Mouse (Mus musculus) neural tube, embryonic 13.5 days (tissue): ENCODE data around the gene Wdr25. TPM values are rescaled to one million over a fixed set of nuclear protein-coding genes. Genes with fewer than 3 reads are reported as not detected.

Experiments used
- ATAC-seq: fragments of 200-750 bp; cut with Nextera tagmentation; 2 replicates; pipeline ENCODE4 v1.8.0; 2017; ENCODE audit warnings: low read depth, mild to moderate bottlenecking, moderate TSS enrichment, moderate library complexity
- H3K27ac ChIP-seq: fragments of 300-500 bp; sonication (generic); replicated peaks from 2 replicates; pipeline ENCODE4 v1.5.1; 2015; ENCODE audit warnings: moderate library complexity, mild to moderate bottlenecking, inconsistent platforms
- H3K27me3 ChIP-seq: fragments of 300-500 bp; sonication (generic); 2 replicates; pipeline ENCODE4 v1.6.1; 2015; ENCODE audit warnings: mild to moderate bottlenecking, inconsistent platforms
- H3K36me3 ChIP-seq: fragments of 300-500 bp; sonication (generic); 2 replicates; pipeline ENCODE4 v1.6.1; 2015; ENCODE audit warnings: mild to moderate bottlenecking, inconsistent platforms
- H3K4me1 ChIP-seq: fragments of 300-500 bp; sonication (generic); replicated peaks from 2 replicates; pipeline ENCODE4 v1.6.1; 2015; ENCODE audit warnings: inconsistent platforms
- H3K4me2 ChIP-seq: fragments of 300-500 bp; sonication (generic); 2 replicates; pipeline ENCODE4 v1.6.1; 2015; ENCODE audit warnings: inconsistent platforms, mild to moderate bottlenecking, moderate library complexity
- H3K4me3 ChIP-seq: fragments of 300-500 bp; sonication (generic); 2 replicates; pipeline ENCODE4 v1.5.1; 2015; ENCODE audit warnings: mild to moderate bottlenecking, inconsistent platforms
- H3K9ac ChIP-seq: fragments of 300-500 bp; sonication (generic); 2 replicates; pipeline ENCODE4 v1.6.1; 2015; ENCODE audit warnings: moderate library complexity, mild to moderate bottlenecking, inconsistent platforms
- H3K9me3 ChIP-seq: fragments of 300-500 bp; sonication (generic); 2 replicates; pipeline ENCODE4 v1.6.1; 2016; ENCODE audit warnings: inconsistent platforms
- WGBS: fragments of 180-500 bp; shearing (Covaris S2); methylation state at CpG from one replicate; pipeline ENCODE4 v1.1.7; 2015; 5-methylcytosine and 5-hydroxymethylcytosine counted together
- polyA plus RNA-seq: library from polyadenylated mRNA; unstranded; fragments of >200 nt; fragmentation: Nextera tagmentation; extraction: Ambion mirVana; gene quantifications from 2 replicates; pipeline ENCODE4 v1.2.1, GENCODE M21; 2015

Gene Wdr25
- polyA plus RNA-seq, 1 experiment from 2014 or later, result 6.5 TPM

- H3K9me3 ChIP-seq, result no peaks in the 10 kb centered on the region
- H3K27me3 ChIP-seq, result no peaks in the 10 kb centered on the region
- H3K36me3 ChIP-seq, result peaks cover 7% of the 10 kb centered on the region; the same call in 1 of the 2 replicates
- H3K4me1 ChIP-seq, result peaks cover 35% of the 10 kb centered on the region
- no peak overlapping the region for H3K9ac ChIP-seq
- no peak overlapping the region for H3K4me3 ChIP-seq
- ATAC-seq, result no peak
- no peak overlapping the region for H3K27ac ChIP-seq
- WGBS, result 66% methylated on average over 5 of the region's 5 CpGs
- H3K4me2 ChIP-seq, result no peak overlapping the region
These were observed 7.9 kb downstream of the Wdr25 start for GRCm38 (mm10) chr12:108901346-108901745.

- 18% methylated on average over 8 of the region's 8 CpGs for WGBS
- H3K36me3 ChIP-seq, result peaks cover 6% of the 10 kb centered on the region; the same call in 1 of the 2 replicates
- ATAC-seq, result peak; percentile 45; the same call in 1 of the 2 replicates
These were observed 9.5 kb downstream of the Wdr25 start for GRCm38 (mm10) chr12:108902940-108903339.

GRCm38 (mm10) chr12:108903600-108904275 is 10.3 kb downstream of the Wdr25 start:
- 0 out of 2 replicates have a peak, but pooled peaks have one; percentile 29 for ATAC-seq
- no peaks in the 10 kb centered on the region for H3K9me3 ChIP-seq
- 58% methylated on average over 8 of the region's 8 CpGs for WGBS
- H3K36me3 ChIP-seq, result no peaks in the 10 kb centered on the region
- no peaks in the 10 kb centered on the region for H3K27me3 ChIP-seq
- no peak overlapping the region for H3K4me2 ChIP-seq
- peaks cover 56% of the 10 kb centered on the region for H3K4me1 ChIP-seq
- H3K27ac ChIP-seq, result no peak overlapping the region; the same call in 1 of the 2 replicates
- H3K4me3 ChIP-seq, result no peak overlapping the region
- peak overlapping the region; percentile 47; the same call in 1 of the 2 replicates for H3K9ac ChIP-seq

More at GRCm38 (mm10) chr12:108902940-108903339, 9.5 kb downstream of the Wdr25 start:
- no peaks in the 10 kb centered on the region for H3K27me3 ChIP-seq
- H3K4me1 ChIP-seq, result peaks cover 48% of the 10 kb centered on the region
- no peaks in the 10 kb centered on the region for H3K9me3 ChIP-seq
- H3K4me2 ChIP-seq, result no peak overlapping the region
- no peak overlapping the region for H3K27ac ChIP-seq
- H3K4me3 ChIP-seq, result no peak overlapping the region
- no peak overlapping the region for H3K9ac ChIP-seq

- H3K27me3 ChIP-seq, result no peaks in the 10 kb centered on the region
- 25% methylated on average over 8 of the region's 8 CpGs for WGBS
- ATAC-seq, result no peak
- H3K4me2 ChIP-seq, result no peak overlapping the region
- no peaks in the 10 kb centered on the region for H3K9me3 ChIP-seq
- no peaks in the 10 kb centered on the region for H3K36me3 ChIP-seq
- H3K27ac ChIP-seq, result no peak overlapping the region; the same call in 1 of the 2 replicates
- H3K4me3 ChIP-seq, result no peak overlapping the region
- peaks cover 62% of the 10 kb centered on the region for H3K4me1 ChIP-seq
- peak overlapping the region; percentile 47; the same call in 1 of the 2 replicates for H3K9ac ChIP-seq
These were observed 10.8 kb downstream of the Wdr25 start for GRCm38 (mm10) chr12:108904276-108904653.

GRCm38 (mm10) chr12:108905620-108906302 is 12.3 kb downstream of the Wdr25 start:
- H3K4me1 ChIP-seq, result peaks cover 75% of the 10 kb centered on the region
- no peak overlapping the region for H3K4me3 ChIP-seq
- ATAC-seq, result peak; percentile 25; the same call in 1 of the 2 replicates
- H3K36me3 ChIP-seq, result no peaks in the 10 kb centered on the region
- no peaks in the 10 kb centered on the region for H3K27me3 ChIP-seq
- H3K9me3 ChIP-seq, result no peaks in the 10 kb centered on the region
- H3K9ac ChIP-seq, result peak overlapping the region; percentile 47; the same call in 1 of the 2 replicates
- no peak overlapping the region for H3K4me2 ChIP-seq
- WGBS, result 24% methylated on average over 14 of the region's 14 CpGs
- H3K27ac ChIP-seq, result peak overlapping the region; percentile 83

- WGBS, result 28% methylated on average over 12 of the region's 12 CpGs
These were observed 13.0 kb downstream of the Wdr25 start for GRCm38 (mm10) chr12:108906398-108906797.

GRCm38 (mm10) chr12:108909846-108910433 is 16.5 kb downstream of the Wdr25 start:
- H3K4me3 ChIP-seq, result no peak overlapping the region
- no peaks in the 10 kb centered on the region for H3K36me3 ChIP-seq
- no peaks in the 10 kb centered on the region for H3K9me3 ChIP-seq
- WGBS, result 81% methylated on average over 8 of the region's 8 CpGs
- H3K27me3 ChIP-seq, result no peaks in the 10 kb centered on the region
- H3K27ac ChIP-seq, result peak overlapping the region; percentile 70
- peaks cover 96% of the 10 kb centered on the region for H3K4me1 ChIP-seq
- no peak for ATAC-seq
- no peak overlapping the region for H3K4me2 ChIP-seq
- peak overlapping the region; percentile 49; the same call in 1 of the 2 replicates for H3K9ac ChIP-seq

More at GRCm38 (mm10) chr12:108906398-108906797, 13.0 kb downstream of the Wdr25 start:
- Histone ChIP-seq H3K27me3 (no peaks in the 10 kb centered on the region), H3K4me2 (0 out of 2 replicates have a peak overlapping the region, but pooled peaks have one; percentile 4), H3K4me1 (peaks cover 81% of the 10 kb centered on the region), H3K9me3 (no peaks in the 10 kb centered on the region), H3K4me3 (no peak overlapping the region), H3K9ac (0 out of 2 replicates have a peak overlapping the region, but pooled peaks have one; percentile 6), H3K27ac (peak overlapping the region; percentile 74), H3K36me3 (no peaks in the 10 kb centered on the region)
- ATAC-seq, result no peak; the same call in 1 of the 2 replicates

GRCm38 (mm10) chr12:108912442-108912841 is 19.0 kb downstream of the Wdr25 start:
- no peak for ATAC-seq
- Histone ChIP-seq H3K4me1 (peaks cover 96% of the 10 kb centered on the region), H3K4me3 (no peak overlapping the region), H3K36me3 (no peaks in the 10 kb centered on the region), H3K27ac (no peak overlapping the region), H3K9ac (no peak overlapping the region), H3K27me3 (no peaks in the 10 kb centered on the region), H3K4me2 (no peak overlapping the region), H3K9me3 (no peaks in the 10 kb centered on the region)
- WGBS, result 89% methylated on average over 2 of the region's 2 CpGs

GRCm38 (mm10) chr12:108914198-108914597 is 20.8 kb downstream of the Wdr25 start:
- Histone ChIP-seq H3K9me3 (no peaks in the 10 kb centered on the region), H3K4me2 (no peak overlapping the region), H3K27me3 (no peaks in the 10 kb centered on the region), H3K36me3 (no peaks in the 10 kb centered on the region), H3K4me3 (no peak overlapping the region), H3K4me1 (peaks cover 98% of the 10 kb centered on the region), H3K27ac (peak overlapping the region; percentile 81), H3K9ac (peak overlapping the region; percentile 39; the same call in 1 of the 2 replicates)
- 47% methylated on average over 3 of the region's 3 CpGs for WGBS
- ATAC-seq, result 0 out of 2 replicates have a peak, but pooled peaks have one; percentile 4

GRCm38 (mm10) chr12:108914709-108915340 is 21.4 kb downstream of the Wdr25 start:
- ATAC-seq, result 0 out of 2 replicates have a peak, but pooled peaks have one; percentile 27
- Histone ChIP-seq H3K9ac (peak overlapping the region; percentile 39; the same call in 1 of the 2 replicates), H3K4me3 (no peak overlapping the region), H3K4me2 (no peak overlapping the region), H3K4me1 (peaks cover 97% of the 10 kb centered on the region), H3K36me3 (no peaks in the 10 kb centered on the region), H3K27ac (peak overlapping the region; percentile 81), H3K27me3 (no peaks in the 10 kb centered on the region), H3K9me3 (no peaks in the 10 kb centered on the region)
- 16% methylated on average over 12 of the region's 12 CpGs for WGBS

GRCm38 (mm10) chr12:108915893-108916292 is 22.5 kb downstream of the Wdr25 start:
- H3K36me3 ChIP-seq, result no peaks in the 10 kb centered on the region
- 0 out of 2 replicates have a peak overlapping the region, but pooled peaks have one; percentile 41 for H3K9ac ChIP-seq
- ATAC-seq, result peak; percentile 62
- H3K27ac ChIP-seq, result peak overlapping the region; percentile 56
- H3K9me3 ChIP-seq, result no peaks in the 10 kb centered on the region
- no peaks in the 10 kb centered on the region for H3K27me3 ChIP-seq
- WGBS, result 10% methylated on average over 6 of the region's 6 CpGs
- peaks cover 86% of the 10 kb centered on the region for H3K4me1 ChIP-seq
- peak overlapping the region; percentile 16; the same call in 1 of the 2 replicates for H3K4me2 ChIP-seq
- no peak overlapping the region for H3K4me3 ChIP-seq
